Mouse (Mus musculus): Measurements from ENCODE around the gene Tnfrsf17. TPM values are rescaled to one million over a fixed set of nuclear protein-coding genes. Genes with fewer than 3 reads are reported as not detected.

The Tnfrsf17 gene
- polyA plus RNA-seq, 1 experiment from 2014 or later: not detected

Other genes starting within 250 kb of the Tnfrsf17 start
- gene Litaf, start 247.7 kb upstream of the Tnfrsf17 start, polyA plus RNA-seq (2016; fragmentation: Nextera tagmentation; extraction: Ambion mirVana): 103 TPM in 2 replicates
- 36.3 and 39.5 TPM in 2 replicates for gene Txndc11, start 179.2 kb upstream of the Tnfrsf17 start, polyA plus RNA-seq (2016; fragmentation: Nextera tagmentation; extraction: Ambion mirVana)
- 98.3 and 101 TPM in 2 replicates for gene Zc3h7a, start 137.4 kb upstream of the Tnfrsf17 start, polyA plus RNA-seq (2016; fragmentation: Nextera tagmentation; extraction: Ambion mirVana)
- gene Rsl1d1, start 110.5 kb upstream of the Tnfrsf17 start, polyA plus RNA-seq (2016; fragmentation: Nextera tagmentation; extraction: Ambion mirVana): 224 and 225 TPM in 2 replicates
- gene Gspt1, start 59.5 kb upstream of the Tnfrsf17 start, polyA plus RNA-seq (2016; fragmentation: Nextera tagmentation; extraction: Ambion mirVana): 106 and 113 TPM in 2 replicates
- 16.1 and 17.4 TPM in 2 replicates for gene Snx29, start 9.1 kb downstream of the Tnfrsf17 start, polyA plus RNA-seq (2016; fragmentation: Nextera tagmentation; extraction: Ambion mirVana)